Mouse (Mus musculus): Measurements from ENCODE around the gene Armc12. TPM values are rescaled to one million over a fixed set of nuclear protein-coding genes. Genes with fewer than 3 reads are reported as not detected.

Gene Armc12
- polyA plus RNA-seq, 1 experiment from 2014 or later = not detected

GRCm38 (mm10) chr17:28560598-28560997 is 30.0 kb downstream of the Armc12 start, which contains the start of gene Clps:
Gene Clps (minus strand): TSS chr17:28560766.
- Histone ChIP-seq H3K36me3 (ENCODE audit: control insufficient read depth, insufficient read depth, low read length) (no peaks in the 10 kb centered on the region), H3K4me3 (ENCODE audit: control insufficient read depth in 1 of 2, insufficient read depth in 1 of 2, low read depth in 1 of 2, low read length in 2 of 2) (no peak within 1 kb of the TSS), H3K27ac (replicated peaks in 1 of 2; ENCODE audit: control insufficient read depth in 1 of 2, insufficient read depth in 1 of 2, low read depth in 2 of 2, low read length in 2 of 2) (no peak within 1 kb of the TSS), H3K4me1 (ENCODE audit: control insufficient read depth in 2 of 2, insufficient read depth in 2 of 2, low read length in 2 of 2) (peaks cover 0 to 2% of the 10 kb centered on the region in 2 experiments; a peak in 1 of 4 replicates), H3K27me3 (ENCODE audit: control insufficient read depth, insufficient read depth, low read length) (no peaks in the 10 kb centered on the region), H3K9me3 (ENCODE audit: control insufficient read depth, low read length) (no peaks in the 10 kb centered on the region), H3K4me2 (ENCODE audit: low read length) (no peak within 1 kb of the TSS), H3K9ac (ENCODE audit: low read length) (no peak within 1 kb of the TSS)
- ATAC-seq (ENCODE audit: insufficient number of reproducible peaks, insufficient read depth, low FRiP score, low read depth) = no peak
- 53% methylated on average over 4 of the region's 4 CpGs for WGBS

GRCm38 (mm10) chr17:28561613-28562012 is 31.0 kb downstream of the Armc12 start:
- Histone ChIP-seq H3K9ac (ENCODE audit: low read length) (no peak overlapping the region), H3K4me3 (ENCODE audit: control insufficient read depth in 1 of 2, insufficient read depth in 1 of 2, low read depth in 1 of 2, low read length in 2 of 2) (no peak overlapping the region), H3K27ac (replicated peaks in 1 of 2; ENCODE audit: control insufficient read depth in 1 of 2, insufficient read depth in 1 of 2, low read depth in 2 of 2, low read length in 2 of 2) (no peak overlapping the region), H3K4me1 (ENCODE audit: control insufficient read depth in 2 of 2, insufficient read depth in 2 of 2, low read length in 2 of 2) (peaks cover 0 to 2% of the 10 kb centered on the region in 2 experiments; a peak in 1 of 4 replicates), H3K27me3 (ENCODE audit: control insufficient read depth, insufficient read depth, low read length) (no peaks in the 10 kb centered on the region), H3K4me2 (ENCODE audit: low read length) (no peak overlapping the region), H3K9me3 (ENCODE audit: control insufficient read depth, low read length) (no peaks in the 10 kb centered on the region), H3K36me3 (ENCODE audit: control insufficient read depth, insufficient read depth, low read length) (no peaks in the 10 kb centered on the region)
- no peak for ATAC-seq (ENCODE audit: insufficient number of reproducible peaks, insufficient read depth, low FRiP score, low read depth)
- WGBS = 54% methylated on average over 7 of the region's 7 CpGs

- Histone ChIP-seq H3K36me3 (ENCODE audit: control insufficient read depth, insufficient read depth, low read length) (no peaks in the 10 kb centered on the region), H3K27me3 (ENCODE audit: control insufficient read depth, insufficient read depth, low read length) (no peaks in the 10 kb centered on the region), H3K27ac (replicated peaks in 1 of 2; ENCODE audit: control insufficient read depth in 1 of 2, insufficient read depth in 1 of 2, low read depth in 2 of 2, low read length in 2 of 2) (no peak overlapping the region), H3K9ac (ENCODE audit: low read length) (no peak overlapping the region), H3K4me1 (ENCODE audit: control insufficient read depth in 2 of 2, insufficient read depth in 2 of 2, low read length in 2 of 2) (peaks cover 0 to 2% of the 10 kb centered on the region in 2 experiments; a peak in 1 of 4 replicates), H3K4me2 (ENCODE audit: low read length) (no peak overlapping the region), H3K9me3 (ENCODE audit: control insufficient read depth, low read length) (no peaks in the 10 kb centered on the region), H3K4me3 (ENCODE audit: control insufficient read depth in 1 of 2, insufficient read depth in 1 of 2, low read depth in 1 of 2, low read length in 2 of 2) (no peak overlapping the region)
- ATAC-seq (ENCODE audit: insufficient number of reproducible peaks, insufficient read depth, low FRiP score, low read depth) = no peak
Observed at GRCm38 (mm10) chr17:28565181-28565580, 34.6 kb downstream of the Armc12 start.

- Histone ChIP-seq H3K27me3 (ENCODE audit: control insufficient read depth, insufficient read depth, low read length) (no peaks in the 10 kb centered on the region), H3K4me3 (ENCODE audit: control insufficient read depth in 1 of 2, insufficient read depth in 1 of 2, low read depth in 1 of 2, low read length in 2 of 2) (no peak overlapping the region), H3K4me1 (ENCODE audit: control insufficient read depth in 2 of 2, insufficient read depth in 2 of 2, low read length in 2 of 2) (no peaks in the 10 kb centered on the region), H3K4me2 (ENCODE audit: low read length) (no peak overlapping the region), H3K9me3 (ENCODE audit: control insufficient read depth, low read length) (no peaks in the 10 kb centered on the region), H3K9ac (ENCODE audit: low read length) (no peak overlapping the region), H3K27ac (replicated peaks in 1 of 2; ENCODE audit: control insufficient read depth in 1 of 2, insufficient read depth in 1 of 2, low read depth in 2 of 2, low read length in 2 of 2) (no peak overlapping the region), H3K36me3 (ENCODE audit: control insufficient read depth, insufficient read depth, low read length) (no peaks in the 10 kb centered on the region)
- ATAC-seq (ENCODE audit: insufficient number of reproducible peaks, insufficient read depth, low FRiP score, low read depth) = no peak
- 41% methylated on average over 3 of the region's 3 CpGs for WGBS
Observed at GRCm38 (mm10) chr17:28567541-28567940, 36.9 kb downstream of the Armc12 start.

GRCm38 (mm10) chr17:28571868-28572267 is 41.3 kb downstream of the Armc12 start:
- WGBS = 66% methylated on average over 3 of the region's 3 CpGs
- Histone ChIP-seq H3K27ac (replicated peaks in 1 of 2; ENCODE audit: control insufficient read depth in 1 of 2, insufficient read depth in 1 of 2, low read depth in 2 of 2, low read length in 2 of 2) (no peak overlapping the region), H3K4me2 (ENCODE audit: low read length) (no peak overlapping the region), H3K4me3 (ENCODE audit: control insufficient read depth in 1 of 2, insufficient read depth in 1 of 2, low read depth in 1 of 2, low read length in 2 of 2) (no peak overlapping the region), H3K9ac (ENCODE audit: low read length) (no peak overlapping the region), H3K4me1 (ENCODE audit: control insufficient read depth in 2 of 2, insufficient read depth in 2 of 2, low read length in 2 of 2) (peaks cover 3 to 7% of the 10 kb centered on the region in 2 experiments), H3K9me3 (ENCODE audit: control insufficient read depth, low read length) (no peaks in the 10 kb centered on the region), H3K27me3 (ENCODE audit: control insufficient read depth, insufficient read depth, low read length) (peaks cover 9% of the 10 kb centered on the region; the same call in 1 of the 2 replicates), H3K36me3 (ENCODE audit: control insufficient read depth, insufficient read depth, low read length) (no peaks in the 10 kb centered on the region)
- no peak for ATAC-seq (ENCODE audit: insufficient number of reproducible peaks, insufficient read depth, low FRiP score, low read depth)

GRCm38 (mm10) chr17:28572521-28572920 is 41.9 kb downstream of the Armc12 start:
- Histone ChIP-seq H3K4me3 (ENCODE audit: control insufficient read depth in 1 of 2, insufficient read depth in 1 of 2, low read depth in 1 of 2, low read length in 2 of 2) (no peak overlapping the region), H3K36me3 (ENCODE audit: control insufficient read depth, insufficient read depth, low read length) (no peaks in the 10 kb centered on the region), H3K4me1 (ENCODE audit: control insufficient read depth in 2 of 2, insufficient read depth in 2 of 2, low read length in 2 of 2) (peaks cover 3 to 7% of the 10 kb centered on the region in 2 experiments), H3K9ac (ENCODE audit: low read length) (no peak overlapping the region), H3K9me3 (ENCODE audit: control insufficient read depth, low read length) (no peaks in the 10 kb centered on the region), H3K4me2 (ENCODE audit: low read length) (no peak overlapping the region), H3K27me3 (ENCODE audit: control insufficient read depth, insufficient read depth, low read length) (peaks cover 9% of the 10 kb centered on the region; the same call in 1 of the 2 replicates), H3K27ac (replicated peaks in 1 of 2; ENCODE audit: control insufficient read depth in 1 of 2, insufficient read depth in 1 of 2, low read depth in 2 of 2, low read length in 2 of 2) (no peak overlapping the region)
- ATAC-seq (ENCODE audit: insufficient number of reproducible peaks, insufficient read depth, low FRiP score, low read depth) = no peak
- WGBS = 68% methylated on average over 7 of the region's 7 CpGs

GRCm38 (mm10) chr17:28572941-28573340 is 42.3 kb downstream of the Armc12 start:
- Histone ChIP-seq H3K27me3 (ENCODE audit: control insufficient read depth, insufficient read depth, low read length) (peaks cover 9% of the 10 kb centered on the region; the same call in 1 of the 2 replicates), H3K9ac (ENCODE audit: low read length) (no peak overlapping the region), H3K4me1 (ENCODE audit: control insufficient read depth in 2 of 2, insufficient read depth in 2 of 2, low read length in 2 of 2) (peaks cover 3 to 7% of the 10 kb centered on the region in 2 experiments), H3K9me3 (ENCODE audit: control insufficient read depth, low read length) (no peaks in the 10 kb centered on the region), H3K27ac (replicated peaks in 1 of 2; ENCODE audit: control insufficient read depth in 1 of 2, insufficient read depth in 1 of 2, low read depth in 2 of 2, low read length in 2 of 2) (no peak overlapping the region), H3K4me3 (ENCODE audit: control insufficient read depth in 1 of 2, insufficient read depth in 1 of 2, low read depth in 1 of 2, low read length in 2 of 2) (no peak overlapping the region), H3K36me3 (ENCODE audit: control insufficient read depth, insufficient read depth, low read length) (no peaks in the 10 kb centered on the region), H3K4me2 (ENCODE audit: low read length) (no peak overlapping the region)
- WGBS = 80% methylated on average over 6 of the region's 6 CpGs
- no peak for ATAC-seq (ENCODE audit: insufficient number of reproducible peaks, insufficient read depth, low FRiP score, low read depth)

Data from heart, embryonic 14.5 days (tissue).